Mouse (Mus musculus) bone marrow, adult 2 months (tissue): Measurements from ENCODE around the gene Ssh1.

Source experiments
- CTCF ChIP-seq: fragments of 200-500 bp; IDR thresholded peaks from 2 replicates; pipeline ENCODE4 v1.5.1; 2011; ENCODE audit warnings: low read length, control low read depth; ENCODE audit not compliant: control insufficient read depth, insufficient read depth
- POLR2A ChIP-seq: fragments of 200-500 bp; IDR thresholded peaks from 2 replicates; pipeline ENCODE4 v1.6.1; 2011; ENCODE audit warnings: low read depth, mild to moderate bottlenecking, control low read depth, low read length, borderline replicate concordance; ENCODE audit not compliant: control insufficient read depth

GRCm38 (mm10) chr5:113921310-113922166 lies 72.2 kb downstream of the Ssh1 start:
- no peak for TF ChIP-seq CTCF
- no peak for TF ChIP-seq POLR2A
